Mouse (Mus musculus) ES-E14 (cell line): Measurements from ENCODE around the gene Tfap4.

Source experiments
- CHD2 ChIP-seq: IDR thresholded peaks from 2 replicates; pipeline ENCODE4 v1.6.1; 2014; ENCODE audit warnings: mild to moderate bottlenecking, low read depth, low read length, inconsistent platforms
- HCFC1 ChIP-seq: IDR thresholded peaks from 2 replicates; pipeline ENCODE4 v1.6.1; 2012; ENCODE audit warnings: low read length, inconsistent platforms, borderline replicate concordance; ENCODE audit not compliant: insufficient read depth
- MAFK ChIP-seq: IDR thresholded peaks from 2 replicates; pipeline ENCODE4 v1.6.1; 2014; ENCODE audit warnings: mild to moderate bottlenecking, low read depth, low read length, inconsistent platforms; ENCODE audit not compliant: insufficient read depth
- ZC3H11A ChIP-seq: IDR thresholded peaks from 2 replicates; pipeline ENCODE4 v1.6.1; 2012; ENCODE audit warnings: low read depth, mild to moderate bottlenecking, inconsistent platforms, low read length, borderline replicate concordance
- ZNF384 ChIP-seq: IDR thresholded peaks from 2 replicates; pipeline ENCODE4 v1.6.1; 2012; ENCODE audit warnings: low read depth, low read length, inconsistent platforms

DNA sequence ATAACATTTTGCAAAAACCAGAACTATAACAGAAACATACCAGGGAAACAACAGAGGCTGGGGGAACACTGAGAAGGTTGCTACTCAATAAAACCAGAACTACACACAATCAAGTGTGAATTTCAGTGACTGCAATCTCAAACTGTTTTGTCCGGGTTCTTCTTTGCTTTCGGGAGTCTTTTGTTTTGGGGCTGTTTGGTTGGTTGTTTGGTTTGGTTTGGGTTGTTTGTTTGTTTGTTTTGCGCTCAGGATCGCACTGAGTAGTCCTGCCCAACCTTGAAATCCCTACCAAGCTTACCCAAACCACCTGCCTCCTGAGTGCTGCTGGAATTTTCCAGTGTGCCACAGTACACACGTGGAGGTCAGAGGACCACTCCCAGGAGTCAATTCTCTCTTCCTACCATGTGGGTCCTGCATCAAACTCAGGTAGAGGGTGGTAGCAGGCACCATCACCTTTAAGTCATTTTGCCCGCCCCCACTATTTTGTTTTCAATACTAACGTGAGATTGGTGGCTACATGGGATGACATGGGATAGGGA lies 17.3 kb downstream of the Tfap4 start:
- TF ChIP-seq ZNF384 = no peak
- TF ChIP-seq CHD2 = no peak
- no peak for TF ChIP-seq HCFC1
- no peak for TF ChIP-seq ZC3H11A
- no peak for TF ChIP-seq MAFK
